7 mouse cellular contexts compared by ENCODE assay signal in the genomic region with DNA sequence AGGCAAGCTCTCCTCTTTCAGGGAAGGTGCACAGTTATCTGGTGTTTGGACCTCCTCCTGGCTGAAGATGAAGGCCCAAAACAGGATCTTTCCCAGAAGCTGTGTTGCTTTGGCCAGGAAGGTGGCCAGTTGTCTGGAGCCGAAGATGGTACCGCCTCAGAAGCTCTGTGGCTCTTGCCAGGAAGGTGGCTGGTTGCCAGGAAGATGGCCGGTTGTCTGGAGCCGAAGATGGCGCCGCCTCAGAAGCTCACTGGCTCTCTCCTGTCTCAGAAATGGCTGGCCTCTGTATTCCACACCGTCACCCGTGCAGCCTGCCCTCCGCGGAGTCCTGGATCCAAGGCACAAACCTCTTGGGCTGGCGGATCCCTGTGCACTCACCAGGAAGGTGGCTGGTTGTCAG.
DNase-seq lines count a peak whose midpoint lies in the region; TF ChIP-seq lines count a peak whose summit lies in the region.
"Not testable (repeated sequence)": the region's sequence is repeated elsewhere in the genome, so short reads cannot be mapped to it uniquely, and the experiment has no call there.

No protein-coding gene starts in this region.

- not testable (repeated sequence) for H3K27me3 ChIP-seq in cerebellum, adult 2 months (ENCODE audit: control insufficient read depth, insufficient read depth, low read length); testis, adult 2 months (ENCODE audit: control insufficient read depth, insufficient read depth, low read length)

- WGBS in cerebellum, adult 2 months, result 41% methylated on average over 11 of the region's 11 CpGs

- intact Hi-C loops in left cerebral cortex, postnatal 4 days (cut with DNase I), result not testable (repeated sequence)

- peak; percentile 10 to 19 for DNase-seq in cerebellum, adult 2 months
- DNase-seq in cerebellum, postnatal 10 days, result peak; percentile 62 to 69
- peak; percentile 64 to 71 for DNase-seq in cerebellum, postnatal 14 days
- peak; percentile 34 to 66 for DNase-seq in cerebellum, postnatal 25 days
- DNase-seq in cerebellum, postnatal 36 days, result peak; percentile 10 to 41
- peak; percentile 12 for DNase-seq in left cerebral cortex, postnatal 4 days

- not testable (repeated sequence) for H3K4me1 ChIP-seq in cerebellum, adult 2 months (ENCODE audit: control insufficient read depth, insufficient read depth, low read length); testis, adult 2 months (ENCODE audit: control insufficient read depth, insufficient read depth, low read length)

- not testable (repeated sequence) for H3K36me3 ChIP-seq in testis, adult 2 months (ENCODE audit: control insufficient read depth, insufficient read depth, low read length)

- not testable (repeated sequence) for TF ChIP-seq CTCF in cerebellum, adult 2 months (IDR thresholded peaks at IDR 0.05; ENCODE audit: borderline replicate concordance, insufficient read depth, low read depth, low read length); testis, adult 2 months (IDR thresholded peaks at IDR 0.05; ENCODE audit: control insufficient read depth, insufficient read depth, insufficient replicate concordance, low read depth, low read length)

- TF ChIP-seq POLR2A in cerebellum, adult 2 months (IDR thresholded peaks at IDR 0.05; ENCODE audit: borderline replicate concordance, insufficient read depth, low read length); testis, adult 2 months (IDR thresholded peaks at IDR 0.05; ENCODE audit: control insufficient read depth, low read depth, low read length): not testable (repeated sequence)

- not testable (repeated sequence) for H3K27ac ChIP-seq in cerebellum, adult 2 months (ENCODE audit: insufficient read depth, low read length); testis, adult 2 months (ENCODE audit: control insufficient read depth, insufficient read depth, low read depth, low read length)

- not testable (repeated sequence) for H3K4me3 ChIP-seq in cerebellum, adult 2 months (replicated peaks; ENCODE audit: insufficient read depth, low read depth, low read length)
- peak overlapping the region; percentile 13 for H3K4me3 ChIP-seq in testis, adult 2 months (ENCODE audit: control insufficient read depth, low read depth, low read length)

Comparison
In these comparisons a context has a peak if more than half of its experiments do, and no peak if none do; other contexts are left out.
1. DNase-seq: peak in every context shown above with its lines; median percentile 68 in cerebellum, postnatal 14 days; 66 in cerebellum, postnatal 10 days; 50 in cerebellum, postnatal 25 days; 26 in cerebellum, postnatal 36 days; 14 in cerebellum, adult 2 months; 12 in left cerebral cortex, postnatal 4 days.